Mouse (Mus musculus) left cerebral cortex, adult 18-20 months (tissue): ENCODE measurements at regions not wholly inside any gene's neighbourhood (a gene's known extent, or its start where the extent isn't known, plus 50 kb on each side); places are given as distances from the start of the nearest gene placed in this dataset.
A peak's percentile ranks its signal among the peaks of the same experiment; 100 is the strongest.
"Not testable (repeated sequence)": the region's sequence is repeated elsewhere in the genome, so short reads cannot be mapped to it uniquely, and the experiment has no call there.

ENCODE experiments used
- DNase-seq, 2 experiments: peaks; one replicate each; pipeline ENCODE4 v3.0.0; 2021 to 2022; ENCODE audit warnings: low spot score in 2 of 2, mixed read lengths in 1 of 2

GRCm38 (mm10) chr16:63102930-63103329 is 248.8 kb downstream of the Pros1 start:
- no peak for DNase-seq

- no peak for DNase-seq
Observed at GRCm38 (mm10) chr16:63104383-63104782, 250.3 kb downstream of the Pros1 start.

DNA sequence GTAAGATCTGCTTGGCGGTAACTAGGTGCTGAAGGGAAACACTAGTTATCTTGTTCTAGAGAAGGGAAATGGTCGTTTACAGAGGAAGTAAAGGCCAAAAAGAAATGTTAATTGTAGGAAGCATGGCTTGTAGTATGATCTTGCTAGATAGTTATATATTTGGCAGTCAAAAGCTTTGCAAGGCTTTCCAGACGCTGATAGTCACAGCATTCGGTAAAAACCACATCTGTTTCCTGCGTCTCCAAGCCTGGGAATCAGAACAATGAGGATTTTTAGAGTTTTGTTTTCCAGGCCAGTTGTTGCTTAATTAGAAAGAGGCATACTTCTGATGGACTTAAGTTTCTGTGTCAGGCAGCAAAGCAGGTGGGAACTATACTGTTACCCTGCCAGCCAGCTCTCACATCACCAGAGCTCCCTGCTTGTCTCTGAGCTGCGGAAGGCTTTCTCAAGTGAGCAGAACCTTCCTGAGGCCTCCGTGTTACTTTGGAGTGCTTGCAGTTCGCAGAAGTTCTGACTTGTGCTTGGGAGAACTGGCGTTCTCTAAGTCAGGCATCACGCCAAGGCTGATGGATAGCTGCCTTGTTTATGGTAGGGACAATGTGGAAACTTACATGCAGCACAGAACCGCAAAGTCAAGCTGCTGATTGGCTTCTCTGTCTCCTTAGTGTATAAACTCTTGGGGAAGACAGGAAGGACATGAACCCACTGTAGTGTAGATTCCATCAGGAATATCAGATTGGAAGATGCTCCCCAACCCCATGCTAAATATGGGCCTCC is 251.0 kb downstream of the Pros1 start:
- no peak for DNase-seq

DNA sequence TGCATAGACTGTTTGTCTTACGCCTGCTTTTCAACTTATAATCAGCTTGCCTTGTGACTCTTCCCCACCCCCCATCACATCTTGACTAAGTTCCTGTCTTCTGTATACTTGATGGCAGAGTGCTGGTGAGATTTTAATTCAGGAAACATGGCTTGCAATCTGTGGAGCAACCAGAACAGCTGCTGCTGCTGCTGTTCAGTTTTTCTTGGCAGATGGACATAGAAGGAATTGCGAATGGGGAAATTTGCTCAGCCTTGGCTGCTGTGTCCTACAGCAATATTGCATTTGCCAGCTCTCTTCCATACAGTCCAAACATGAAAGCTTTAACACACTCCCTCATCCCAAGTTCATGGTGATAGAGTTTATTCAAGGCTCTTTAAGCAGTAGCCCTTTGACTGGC is 262.3 kb downstream of the Pros1 start:
- peak in 1 of 2 experiments; percentile 48 for DNase-seq

- no peak for DNase-seq
Observed at GRCm38 (mm10) chr16:63118721-63119120, 264.6 kb downstream of the Pros1 start.

DNA sequence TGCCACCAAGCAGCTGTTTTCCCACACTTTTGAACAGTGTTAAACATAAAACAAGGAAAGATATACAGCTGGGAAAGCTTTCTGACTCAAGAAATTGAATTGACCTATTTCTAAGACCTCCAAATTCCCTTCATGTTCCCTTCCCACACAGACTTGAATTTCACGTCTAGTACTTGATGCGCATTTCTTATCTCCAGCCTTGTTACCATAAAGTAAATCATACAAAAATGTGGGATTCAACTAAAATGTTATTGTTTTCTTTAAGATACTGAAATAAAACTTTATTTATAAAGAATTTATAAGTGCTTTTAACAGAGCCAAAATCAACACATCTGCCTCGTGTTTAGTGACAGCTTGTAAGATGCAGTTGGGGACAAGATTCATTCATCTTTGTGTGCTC is 289.7 kb downstream of the Pros1 start:
- DNase-seq: no peak

DNA sequence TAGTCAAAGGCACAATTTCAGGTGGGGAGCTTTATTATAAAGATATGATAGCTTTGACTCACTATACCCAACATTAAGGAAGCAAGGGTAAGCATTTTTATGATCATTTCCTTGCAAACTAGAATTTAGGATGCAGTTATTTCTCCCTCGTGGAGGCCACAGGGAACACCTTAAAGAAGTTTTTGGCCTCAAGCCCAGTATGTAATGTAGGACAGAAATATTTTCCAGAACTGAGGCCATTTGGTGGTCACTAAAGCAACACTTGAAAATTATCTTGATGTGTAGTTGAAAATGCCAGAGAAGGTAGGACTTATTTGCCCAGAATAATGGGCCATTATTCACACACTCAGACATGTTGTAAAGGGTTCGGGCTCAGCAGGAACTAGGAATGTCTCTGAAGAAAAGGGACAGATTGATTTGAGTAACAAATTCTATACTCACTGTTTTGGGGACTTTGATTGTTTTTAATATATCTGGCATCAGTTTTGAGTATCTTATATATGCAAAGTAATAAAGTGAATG is 301.3 kb downstream of the Pros1 start:
- DNase-seq: no peak

DNA sequence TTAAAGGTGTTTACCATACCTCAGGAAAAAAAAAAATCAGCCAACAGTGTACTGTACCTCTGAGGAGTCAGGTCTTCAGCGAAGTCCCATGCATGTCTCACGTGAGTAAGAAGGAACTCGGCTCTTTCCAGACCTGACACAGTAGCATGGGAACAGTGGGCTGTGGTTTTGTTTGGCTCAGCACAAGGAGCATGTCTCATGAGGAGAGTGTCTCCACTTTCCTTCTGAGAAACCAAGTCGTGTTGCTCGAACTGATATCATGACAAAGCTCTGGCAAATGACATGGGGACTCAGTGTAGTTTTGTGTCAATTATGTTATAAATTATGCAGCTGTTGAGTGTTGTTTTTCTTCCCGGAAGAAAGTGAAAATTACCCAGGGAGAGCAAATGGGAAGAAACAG is 316.0 kb downstream of the Pros1 start:
- no peak for DNase-seq

DNA sequence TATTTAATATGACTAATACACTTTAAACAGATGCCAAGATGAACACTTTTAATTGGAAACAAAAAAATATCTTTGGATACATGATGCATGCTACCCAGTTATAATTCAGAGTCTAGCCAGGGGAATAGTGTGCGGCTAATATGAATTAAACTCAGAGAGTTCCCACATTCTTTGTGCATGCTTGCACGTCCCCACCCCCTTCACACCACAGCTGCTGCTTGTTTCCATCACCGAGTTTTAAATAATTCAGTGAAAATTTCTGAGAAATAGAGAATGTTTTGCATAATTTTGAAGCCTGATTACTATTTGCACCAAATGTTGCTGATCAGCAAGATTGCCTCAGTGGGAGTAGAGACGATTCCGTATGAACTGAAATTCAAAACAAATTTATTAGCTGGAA is 325.1 kb downstream of the Pros1 start:
- peak in 1 of 2 experiments; percentile 29 for DNase-seq

- DNase-seq: no peak
Observed at GRCm38 (mm10) chr16:63191181-63191580, 337.1 kb downstream of the Pros1 start.

GRCm38 (mm10) chr16:63191623-63192022 is 337.5 kb downstream of the Pros1 start:
- no peak for DNase-seq

DNA sequence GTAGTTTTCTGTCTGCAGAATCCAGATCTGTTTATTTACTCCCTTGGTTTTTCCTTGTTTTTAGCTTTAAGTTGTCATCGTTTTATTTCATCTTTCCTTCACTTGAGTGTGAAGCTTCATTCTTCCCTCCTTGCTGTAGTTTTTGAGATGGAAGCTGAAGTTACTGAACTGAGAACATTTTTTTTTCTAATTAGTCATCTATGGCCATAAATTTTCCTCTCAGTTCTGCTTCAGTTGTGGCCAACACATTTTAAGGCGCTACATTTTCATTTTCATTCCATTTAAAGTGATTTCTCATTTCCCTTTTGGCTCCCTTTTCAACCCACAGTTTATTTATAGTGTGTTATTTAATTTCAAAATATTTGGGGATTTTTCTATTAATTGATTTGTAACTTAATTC is 340.5 kb downstream of the Pros1 start:
- no peak for DNase-seq

- DNase-seq: not testable (repeated sequence)
Observed at GRCm38 (mm10) chr16:63213471-63213870, 359.4 kb downstream of the Pros1 start.

DNA sequence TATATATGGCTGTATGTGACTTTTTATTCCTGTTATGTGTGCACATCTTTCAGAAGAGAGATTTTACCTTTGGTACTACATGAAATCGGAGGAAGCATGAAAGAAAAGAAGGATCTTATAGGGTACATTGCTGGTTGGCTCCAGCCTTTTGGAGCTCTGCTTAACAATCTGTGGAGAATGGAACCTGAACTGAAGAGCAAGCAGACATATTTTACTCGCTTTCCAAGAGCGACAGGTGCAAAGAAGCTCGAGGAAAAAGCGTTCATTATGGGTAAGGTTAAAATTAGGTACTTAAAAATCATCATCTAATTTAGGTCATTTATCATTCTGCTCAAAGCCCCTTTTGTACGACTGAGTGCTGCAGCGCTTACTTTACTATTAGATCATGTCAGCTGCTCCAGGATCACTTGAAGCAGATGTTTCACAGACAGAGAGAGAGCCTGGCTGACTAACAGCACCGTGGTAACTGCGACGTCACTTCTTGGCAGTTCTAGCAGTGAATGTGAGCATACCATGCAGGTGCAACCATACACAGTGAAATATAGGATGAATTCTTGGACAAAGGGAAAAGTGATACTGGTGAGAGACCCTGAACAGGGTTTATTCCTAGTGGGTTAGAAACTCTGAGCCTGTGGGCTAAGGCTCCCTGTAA is 366.2 kb downstream of the Pros1 start:
- peak in 1 of 2 experiments; percentile 4 for DNase-seq

DNA sequence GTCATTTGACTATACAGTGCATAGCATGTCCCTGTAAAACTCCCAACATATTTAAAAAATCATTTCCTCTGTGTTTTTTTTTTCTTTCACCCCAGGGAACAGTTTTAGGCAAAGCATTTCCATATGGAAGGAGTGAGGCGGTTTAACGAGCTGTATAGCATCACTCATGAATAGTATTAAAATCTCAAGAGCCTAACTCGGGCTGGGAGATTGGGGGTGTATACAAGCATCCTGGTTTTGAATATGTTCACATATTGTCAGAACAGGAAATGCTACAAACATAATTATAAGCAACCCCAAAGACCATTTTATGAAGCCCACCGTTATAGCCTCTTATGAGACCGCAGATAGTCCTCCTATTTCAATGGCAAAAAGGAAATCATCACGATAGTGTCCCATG is 370.5 kb downstream of the Pros1 start:
- no peak for DNase-seq

DNA sequence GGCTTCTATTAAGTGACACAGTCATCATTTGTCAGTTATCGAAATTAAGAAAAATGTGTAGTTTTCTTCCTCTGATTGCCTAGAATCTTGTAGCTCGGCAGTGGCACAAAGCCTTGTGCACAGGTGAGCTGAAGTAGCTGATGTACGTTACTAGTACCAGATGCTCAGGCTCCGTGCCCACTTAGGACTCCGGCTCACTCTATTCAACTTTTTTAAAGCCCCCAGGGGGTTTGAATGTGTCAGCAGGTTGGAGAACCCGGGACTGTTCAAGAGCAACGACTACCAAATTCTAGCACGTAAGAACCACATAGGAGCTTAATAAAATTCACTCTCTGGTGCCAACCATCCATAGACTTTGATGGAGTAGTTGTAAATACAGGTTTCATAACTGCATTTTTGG is 371.0 kb downstream of the Pros1 start:
- DNase-seq: no peak

DNA sequence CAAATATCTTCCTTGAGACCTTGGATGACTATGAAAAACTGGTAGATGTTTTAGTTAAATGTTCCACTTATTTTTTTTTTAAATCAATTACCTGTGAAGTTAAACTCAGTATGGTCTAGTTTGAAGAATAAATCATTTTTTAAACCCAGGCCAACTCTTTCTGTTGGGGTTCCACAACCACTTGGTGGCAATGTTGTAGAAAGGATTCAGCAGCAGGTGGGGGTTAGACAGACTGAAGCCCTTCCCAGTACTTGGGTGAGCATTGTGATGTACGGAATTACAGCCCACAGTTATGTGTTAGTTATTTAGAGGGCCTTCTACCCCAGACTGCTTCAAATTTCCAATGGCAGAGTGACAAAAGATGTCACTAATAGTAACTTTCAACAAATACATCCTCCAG is 375.0 kb downstream of the Pros1 start:
- DNase-seq: no peak

GRCm38 (mm10) chr16:63229567-63229966 is 375.5 kb downstream of the Pros1 start:
- no peak for DNase-seq

GRCm38 (mm10) chr16:63270173-63270572 is 416.1 kb downstream of the Pros1 start:
- DNase-seq: no peak

- no peak for DNase-seq
Observed at GRCm38 (mm10) chr16:63277556-63277955, 423.4 kb downstream of the Pros1 start.

DNA sequence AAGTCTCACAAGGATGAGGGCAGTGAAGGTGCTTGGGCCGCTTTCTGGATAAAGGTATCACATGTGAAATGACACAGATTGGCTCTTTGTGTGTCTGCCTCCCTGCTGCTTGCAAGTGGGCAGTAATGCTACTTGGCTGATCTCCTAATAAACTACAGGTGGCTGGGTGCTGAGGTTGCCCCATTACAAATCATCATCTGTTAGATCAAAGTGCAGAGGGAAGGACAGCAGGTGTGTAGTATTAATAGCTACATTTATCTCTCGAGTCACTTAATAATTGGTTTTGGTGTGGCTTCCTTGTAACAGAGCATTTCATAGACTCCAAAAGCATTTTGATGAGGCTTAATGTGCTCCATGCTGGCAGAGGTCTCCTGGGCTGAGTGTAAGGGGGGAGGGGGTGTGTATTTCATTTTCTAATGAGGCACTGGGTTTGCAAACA is 424.2 kb downstream of the Pros1 start:
- DNase-seq: no peak

DNA sequence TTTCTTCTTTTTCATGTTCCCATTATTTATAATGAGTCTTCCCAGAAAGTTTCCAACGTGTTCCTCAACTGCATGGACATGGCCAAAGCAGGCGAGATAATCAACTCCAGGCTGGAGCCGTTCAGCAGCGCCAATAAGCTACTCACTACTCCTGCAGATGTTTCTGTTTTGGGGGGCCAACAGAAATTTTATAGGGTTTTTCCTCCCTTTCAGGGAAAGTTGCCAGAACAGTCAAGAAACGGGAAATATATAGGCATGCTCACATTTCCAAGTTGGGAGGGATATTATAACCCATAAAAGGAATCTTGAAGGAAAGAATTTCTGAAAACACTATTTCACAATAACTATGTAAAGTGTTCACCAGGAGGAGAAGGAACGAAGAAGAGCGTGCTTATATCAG is 433.5 kb downstream of the Pros1 start:
- no peak for DNase-seq

GRCm38 (mm10) chr16:63311676-63312075 is 457.6 kb downstream of the Pros1 start:
- DNase-seq: no peak
